Mouse (Mus musculus): Measurements from ENCODE around the gene Serinc3. TPM values are rescaled to one million over a fixed set of nuclear protein-coding genes. Genes with fewer than 3 reads are reported as not detected.

Serinc3 gene
- polyA plus RNA-seq, 1 experiment from 2014 or later = 26.8 TPM

DNA sequence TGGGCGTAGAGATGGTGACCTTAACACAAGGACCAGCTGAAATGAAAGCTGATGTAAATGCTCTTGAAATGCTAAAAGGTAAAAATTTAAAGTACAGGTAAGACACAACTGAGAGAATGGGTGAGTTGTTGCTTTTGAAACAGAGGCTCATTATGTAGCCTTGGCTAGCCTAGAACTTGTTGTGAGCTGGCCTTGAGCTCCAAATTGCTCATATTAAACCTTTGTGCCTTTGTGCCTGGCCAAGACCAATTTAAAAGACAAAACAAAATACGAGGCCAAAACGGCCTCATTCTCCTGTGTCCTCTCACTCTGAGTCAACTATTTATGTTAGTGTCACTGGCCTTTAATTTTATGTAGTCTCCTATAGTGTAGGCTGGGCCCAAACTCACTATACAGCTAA lies 42.0 kb upstream of the Serinc3 start:
- no peak overlapping the region for H3K27ac ChIP-seq (replicated peaks; ENCODE audit: low read depth, low read length)
- DNase-seq (ENCODE audit: low spot score) (no peak), ATAC-seq (ENCODE audit: insufficient number of reproducible peaks, low FRiP score, low TSS enrichment, low read depth) (no peak)
- no peaks in the 10 kb centered on the region; the same call in 1 of the 2 replicates for H3K4me1 ChIP-seq (ENCODE audit: control insufficient read depth, insufficient read depth, low read length)
- WGBS = 69% methylated on average over 3 of the region's 3 CpGs
- no peak overlapping the region for H3K4me2 ChIP-seq (ENCODE audit: low read depth, severe bottlenecking)
- no peak overlapping the region for H3K9ac ChIP-seq (ENCODE audit: low read length)
- H3K27me3 ChIP-seq (ENCODE audit: control insufficient read depth, insufficient read depth, low read length) = no peaks in the 10 kb centered on the region
- no peaks in the 10 kb centered on the region for H3K36me3 ChIP-seq (ENCODE audit: control insufficient read depth, insufficient read depth, low read length)
- H3K4me3 ChIP-seq (ENCODE audit: low read depth, low read length) = no peak overlapping the region
- H3K9me3 ChIP-seq (ENCODE audit: control insufficient read depth, low read length) = no peaks in the 10 kb centered on the region

DNA sequence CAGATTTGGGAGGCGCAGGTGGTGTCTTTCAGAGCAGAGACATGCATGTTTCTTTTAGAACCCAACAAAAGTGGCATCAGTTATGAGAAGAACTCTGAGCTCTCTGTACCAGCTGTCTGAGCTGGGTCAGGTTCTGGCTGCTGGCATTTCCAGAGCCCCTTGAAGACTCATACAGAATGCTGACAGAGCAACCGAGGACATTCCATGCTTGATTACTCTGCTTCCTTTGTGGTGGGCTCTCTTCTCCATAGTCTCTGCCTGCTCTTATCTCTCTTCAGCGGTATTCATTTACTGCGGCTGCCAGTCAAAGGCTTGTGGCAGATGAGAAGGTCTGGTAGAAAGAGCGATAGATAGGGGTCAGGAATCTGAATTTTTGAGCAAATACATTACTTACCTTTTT lies 41.3 kb upstream of the Serinc3 start:
- WGBS = 83% methylated on average over 5 of the region's 5 CpGs
- Histone ChIP-seq H3K9ac (ENCODE audit: low read length) (no peak overlapping the region), H3K36me3 (ENCODE audit: control insufficient read depth, insufficient read depth, low read length) (no peaks in the 10 kb centered on the region), H3K4me1 (ENCODE audit: control insufficient read depth, insufficient read depth, low read length) (no peaks in the 10 kb centered on the region; the same call in 1 of the 2 replicates), H3K4me3 (ENCODE audit: low read depth, low read length) (no peak overlapping the region), H3K27ac (replicated peaks; ENCODE audit: low read depth, low read length) (no peak overlapping the region), H3K4me2 (ENCODE audit: low read depth, severe bottlenecking) (no peak overlapping the region), H3K27me3 (ENCODE audit: control insufficient read depth, insufficient read depth, low read length) (no peaks in the 10 kb centered on the region), H3K9me3 (ENCODE audit: control insufficient read depth, low read length) (no peaks in the 10 kb centered on the region)
- ATAC-seq (ENCODE audit: insufficient number of reproducible peaks, low FRiP score, low TSS enrichment, low read depth) (no peak), DNase-seq (ENCODE audit: low spot score) (no peak)

DNA sequence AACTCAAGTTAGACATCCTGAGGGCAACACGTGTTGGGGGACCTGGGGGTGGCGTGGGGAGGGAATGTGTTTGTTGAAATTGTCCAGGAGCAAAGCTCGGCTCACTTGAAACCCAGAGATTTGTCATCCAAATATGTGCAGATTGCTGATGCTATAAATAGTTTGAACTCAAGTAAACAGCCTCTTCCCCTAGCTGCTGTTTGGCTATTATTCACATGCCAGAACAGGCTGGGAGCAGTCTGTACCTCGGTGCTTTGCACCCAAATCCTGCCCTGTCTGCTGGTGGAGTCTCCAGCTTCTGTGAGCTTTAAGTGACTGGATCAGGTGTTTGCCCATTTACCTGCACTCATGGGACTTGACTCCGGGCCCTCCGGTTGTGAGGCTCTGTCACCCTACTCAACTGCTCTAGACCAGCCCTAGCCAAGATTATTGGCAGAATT lies 40.9 kb upstream of the Serinc3 start:
- DNase-seq (ENCODE audit: low spot score) (no peak), ATAC-seq (ENCODE audit: insufficient number of reproducible peaks, low FRiP score, low TSS enrichment, low read depth) (no peak)
- Histone ChIP-seq H3K27ac (replicated peaks; ENCODE audit: low read depth, low read length) (no peak overlapping the region), H3K36me3 (ENCODE audit: control insufficient read depth, insufficient read depth, low read length) (no peaks in the 10 kb centered on the region), H3K4me3 (ENCODE audit: low read depth, low read length) (no peak overlapping the region), H3K9me3 (ENCODE audit: control insufficient read depth, low read length) (no peaks in the 10 kb centered on the region), H3K4me1 (ENCODE audit: control insufficient read depth, insufficient read depth, low read length) (no peaks in the 10 kb centered on the region; the same call in 1 of the 2 replicates), H3K9ac (ENCODE audit: low read length) (no peak overlapping the region), H3K27me3 (ENCODE audit: control insufficient read depth, insufficient read depth, low read length) (no peaks in the 10 kb centered on the region), H3K4me2 (ENCODE audit: low read depth, severe bottlenecking) (no peak overlapping the region)
- WGBS = 56% methylated on average over 6 of the region's 6 CpGs

DNA sequence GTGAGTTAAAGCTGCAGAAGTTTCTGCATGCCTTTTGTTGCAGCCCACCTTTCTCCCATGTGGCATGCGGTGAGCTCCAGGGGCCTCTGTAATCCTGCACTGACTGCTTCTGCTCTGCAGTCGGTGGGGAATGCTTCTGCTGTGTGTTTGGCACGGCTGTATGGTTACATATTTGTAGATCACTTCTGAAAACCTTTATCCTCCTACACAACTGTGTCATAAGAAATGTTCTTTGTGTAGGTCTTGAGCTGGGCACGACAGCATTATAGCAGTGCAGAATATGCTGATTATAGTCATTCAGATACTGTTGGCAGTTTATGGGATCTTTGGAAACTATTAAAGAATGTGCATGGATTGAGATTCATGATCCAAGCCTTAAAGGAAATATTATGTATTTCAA lies 40.4 kb upstream of the Serinc3 start:
- H3K27ac ChIP-seq (replicated peaks; ENCODE audit: low read depth, low read length) = no peak overlapping the region
- H3K4me3 ChIP-seq (ENCODE audit: low read depth, low read length) = no peak overlapping the region
- no peak for DNase-seq (ENCODE audit: low spot score)
- 70% methylated on average over 4 of the region's 4 CpGs for WGBS
- H3K27me3 ChIP-seq (ENCODE audit: control insufficient read depth, insufficient read depth, low read length) = no peaks in the 10 kb centered on the region
- ATAC-seq (ENCODE audit: insufficient number of reproducible peaks, low FRiP score, low TSS enrichment, low read depth) = no peak
- no peaks in the 10 kb centered on the region; the same call in 1 of the 2 replicates for H3K4me1 ChIP-seq (ENCODE audit: control insufficient read depth, insufficient read depth, low read length)
- no peak overlapping the region for H3K9ac ChIP-seq (ENCODE audit: low read length)
- H3K36me3 ChIP-seq (ENCODE audit: control insufficient read depth, insufficient read depth, low read length) = no peaks in the 10 kb centered on the region
- H3K4me2 ChIP-seq (ENCODE audit: low read depth, severe bottlenecking) = no peak overlapping the region
- no peaks in the 10 kb centered on the region for H3K9me3 ChIP-seq (ENCODE audit: control insufficient read depth, low read length)

DNA sequence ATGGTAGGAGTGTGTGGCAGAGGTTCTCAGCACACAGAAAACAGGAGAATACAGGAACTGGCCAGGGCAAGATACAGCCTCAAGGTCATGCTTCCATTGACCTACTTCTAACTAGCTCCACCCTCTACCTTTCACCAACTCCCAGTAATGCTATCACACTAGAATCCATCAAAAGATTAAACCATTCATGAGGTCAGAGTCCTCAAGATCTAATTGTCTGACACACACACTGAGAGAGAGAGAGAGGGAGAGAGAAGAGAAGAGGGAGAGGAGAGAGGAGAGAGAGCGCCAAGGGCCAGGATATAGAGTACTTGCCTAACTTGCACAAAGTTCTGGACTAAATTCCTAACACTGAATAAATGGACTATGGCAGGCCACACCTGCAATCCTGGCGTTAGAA lies 37.4 kb upstream of the Serinc3 start:
- WGBS = 88% methylated on average over 2 of the region's 2 CpGs
- no peak overlapping the region for H3K9ac ChIP-seq (ENCODE audit: low read length)
- no peaks in the 10 kb centered on the region; the same call in 1 of the 2 replicates for H3K4me1 ChIP-seq (ENCODE audit: control insufficient read depth, insufficient read depth, low read length)
- no peak for ATAC-seq (ENCODE audit: insufficient number of reproducible peaks, low FRiP score, low TSS enrichment, low read depth)
- no peak overlapping the region for H3K4me3 ChIP-seq (ENCODE audit: low read depth, low read length)
- no peak overlapping the region for H3K4me2 ChIP-seq (ENCODE audit: low read depth, severe bottlenecking)
- no peak overlapping the region for H3K27ac ChIP-seq (replicated peaks; ENCODE audit: low read depth, low read length)
- H3K36me3 ChIP-seq (ENCODE audit: control insufficient read depth, insufficient read depth, low read length) = no peaks in the 10 kb centered on the region
- no peaks in the 10 kb centered on the region for H3K9me3 ChIP-seq (ENCODE audit: control insufficient read depth, low read length)
- no peak for DNase-seq (ENCODE audit: low spot score)
- no peaks in the 10 kb centered on the region for H3K27me3 ChIP-seq (ENCODE audit: control insufficient read depth, insufficient read depth, low read length)

DNA sequence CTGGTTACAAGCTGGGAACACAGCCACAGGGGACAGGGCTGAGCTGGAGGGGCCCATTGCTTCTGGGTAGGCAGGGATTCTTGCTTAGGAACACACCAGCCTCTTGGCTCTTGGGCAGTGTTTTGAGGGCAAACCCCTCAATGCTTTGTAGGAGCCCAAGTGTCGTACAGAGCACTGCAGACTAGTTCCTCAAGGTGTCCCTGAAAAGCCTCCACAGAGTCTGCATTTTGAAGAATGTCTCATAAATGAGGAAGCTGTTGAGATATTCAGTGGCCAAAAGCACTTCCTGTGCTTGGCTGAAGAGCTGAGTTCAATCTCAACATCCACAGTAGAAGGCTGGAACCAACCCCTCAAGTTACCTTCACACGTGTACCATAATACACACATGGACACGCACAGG lies 31.8 kb upstream of the Serinc3 start:
- Histone ChIP-seq H3K36me3 (ENCODE audit: control insufficient read depth, insufficient read depth, low read length) (no peaks in the 10 kb centered on the region), H3K9me3 (ENCODE audit: control insufficient read depth, low read length) (no peaks in the 10 kb centered on the region), H3K9ac (ENCODE audit: low read length) (no peak overlapping the region), H3K27ac (replicated peaks; ENCODE audit: low read depth, low read length) (no peak overlapping the region), H3K4me2 (ENCODE audit: low read depth, severe bottlenecking) (no peak overlapping the region), H3K4me1 (ENCODE audit: control insufficient read depth, insufficient read depth, low read length) (peaks cover 8% of the 10 kb centered on the region), H3K4me3 (ENCODE audit: low read depth, low read length) (no peak overlapping the region), H3K27me3 (ENCODE audit: control insufficient read depth, insufficient read depth, low read length) (no peaks in the 10 kb centered on the region)
- 94% methylated on average over 3 of the region's 3 CpGs for WGBS
- DNase-seq (ENCODE audit: low spot score) (no peak), ATAC-seq (ENCODE audit: insufficient number of reproducible peaks, low FRiP score, low TSS enrichment, low read depth) (no peak)

DNA sequence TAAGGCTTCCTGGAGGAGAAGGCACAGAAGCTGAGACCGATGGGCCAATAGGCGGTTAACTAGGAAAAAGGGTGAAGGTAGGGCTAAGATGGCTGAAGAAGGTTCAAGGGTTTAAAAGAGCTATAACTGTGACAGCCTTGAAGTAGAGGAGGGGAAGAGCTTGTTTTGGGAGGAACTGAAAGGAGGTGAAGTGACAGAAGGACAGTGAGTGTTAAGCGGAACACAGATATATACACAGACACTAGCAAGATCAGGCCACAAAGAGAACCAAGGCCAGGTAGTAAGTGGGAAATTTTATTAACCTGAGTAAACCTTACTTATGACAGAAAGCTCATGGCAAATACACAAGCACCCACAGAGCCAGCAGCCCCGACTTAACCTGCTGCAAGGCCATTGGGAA lies 31.4 kb upstream of the Serinc3 start:
- DNase-seq (ENCODE audit: low spot score) (no peak), ATAC-seq (ENCODE audit: insufficient number of reproducible peaks, low FRiP score, low TSS enrichment, low read depth) (no peak)
- Histone ChIP-seq H3K27me3 (ENCODE audit: control insufficient read depth, insufficient read depth, low read length) (no peaks in the 10 kb centered on the region), H3K9ac (ENCODE audit: low read length) (no peak overlapping the region), H3K4me3 (ENCODE audit: low read depth, low read length) (no peak overlapping the region), H3K4me2 (ENCODE audit: low read depth, severe bottlenecking) (no peak overlapping the region), H3K9me3 (ENCODE audit: control insufficient read depth, low read length) (no peaks in the 10 kb centered on the region), H3K27ac (replicated peaks; ENCODE audit: low read depth, low read length) (no peak overlapping the region), H3K36me3 (ENCODE audit: control insufficient read depth, insufficient read depth, low read length) (no peaks in the 10 kb centered on the region), H3K4me1 (ENCODE audit: control insufficient read depth, insufficient read depth, low read length) (peaks cover 8% of the 10 kb centered on the region)
- 92% methylated on average over 4 of the region's 4 CpGs for WGBS

DNA sequence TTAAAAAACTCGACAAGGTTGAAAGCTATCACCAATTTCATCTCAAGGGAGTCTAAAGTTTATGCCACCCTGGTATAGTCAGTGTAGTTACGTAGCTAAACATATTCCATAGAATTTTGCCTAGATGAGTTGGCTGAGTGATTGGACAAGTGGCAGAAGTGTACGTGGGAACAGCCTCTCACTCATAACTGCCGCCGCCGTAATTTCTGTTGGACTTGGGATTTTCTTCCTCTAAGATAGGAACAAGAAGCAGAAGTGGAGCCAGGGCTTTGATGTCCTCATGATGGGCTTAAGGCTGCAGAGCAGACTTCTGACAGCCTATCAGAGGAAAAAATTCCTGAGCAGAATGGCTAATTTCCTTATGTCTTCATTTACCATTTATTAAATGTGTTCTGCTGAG lies 30.7 kb upstream of the Serinc3 start:
- DNase-seq (ENCODE audit: low spot score) = no peak
- no peaks in the 10 kb centered on the region for H3K27me3 ChIP-seq (ENCODE audit: control insufficient read depth, insufficient read depth, low read length)
- H3K4me3 ChIP-seq (ENCODE audit: low read depth, low read length) = no peak overlapping the region
- no peak overlapping the region for H3K4me2 ChIP-seq (ENCODE audit: low read depth, severe bottlenecking)
- WGBS = 81% methylated on average over 6 of the region's 6 CpGs
- H3K9ac ChIP-seq (ENCODE audit: low read length) = no peak overlapping the region
- no peak overlapping the region for H3K27ac ChIP-seq (replicated peaks; ENCODE audit: low read depth, low read length)
- ATAC-seq (ENCODE audit: insufficient number of reproducible peaks, low FRiP score, low TSS enrichment, low read depth) = no peak
- H3K9me3 ChIP-seq (ENCODE audit: control insufficient read depth, low read length) = no peaks in the 10 kb centered on the region
- no peaks in the 10 kb centered on the region for H3K36me3 ChIP-seq (ENCODE audit: control insufficient read depth, insufficient read depth, low read length)
- peaks cover 8% of the 10 kb centered on the region for H3K4me1 ChIP-seq (ENCODE audit: control insufficient read depth, insufficient read depth, low read length)

DNA sequence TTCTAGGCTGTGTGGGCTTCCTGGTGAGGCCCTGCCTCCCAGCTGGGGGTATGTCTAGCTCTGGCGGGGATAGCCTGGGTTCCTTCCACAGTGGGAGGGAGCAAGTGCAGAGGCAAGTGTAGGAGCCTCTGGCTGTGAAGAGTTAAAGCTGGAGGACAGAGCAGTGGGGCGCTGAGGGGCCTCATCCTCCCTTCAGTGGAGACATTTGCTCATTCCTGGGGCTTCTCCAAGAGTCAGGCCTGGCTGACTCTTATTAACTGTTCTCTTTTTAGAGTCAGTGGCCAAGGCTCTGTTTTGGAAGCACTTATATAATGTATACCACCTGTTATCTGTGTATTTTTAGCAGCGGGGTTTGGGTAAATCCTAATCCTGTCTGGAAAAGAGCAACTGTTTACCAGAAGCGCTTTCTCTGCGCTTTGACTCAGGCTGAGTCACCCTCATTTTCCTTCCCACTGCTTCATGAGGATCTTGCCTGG lies 30.3 kb upstream of the Serinc3 start:
- Histone ChIP-seq H3K4me3 (ENCODE audit: low read depth, low read length) (no peak overlapping the region), H3K9me3 (ENCODE audit: control insufficient read depth, low read length) (no peaks in the 10 kb centered on the region), H3K36me3 (ENCODE audit: control insufficient read depth, insufficient read depth, low read length) (no peaks in the 10 kb centered on the region), H3K27ac (replicated peaks; ENCODE audit: low read depth, low read length) (no peak overlapping the region), H3K4me2 (ENCODE audit: low read depth, severe bottlenecking) (no peak overlapping the region), H3K9ac (ENCODE audit: low read length) (no peak overlapping the region), H3K4me1 (ENCODE audit: control insufficient read depth, insufficient read depth, low read length) (peaks cover 8% of the 10 kb centered on the region), H3K27me3 (ENCODE audit: control insufficient read depth, insufficient read depth, low read length) (no peaks in the 10 kb centered on the region)
- 44% methylated on average over 5 of the region's 5 CpGs for WGBS
- no peak for DNase-seq (ENCODE audit: low spot score)
- no peak for ATAC-seq (ENCODE audit: insufficient number of reproducible peaks, low FRiP score, low TSS enrichment, low read depth)
